Mouse (Mus musculus): ENCODE data around the gene Snx18. TPM values are rescaled to one million over a fixed set of nuclear protein-coding genes. Genes with fewer than 3 reads are reported as not detected.

Snx18 gene
- polyA plus RNA-seq, 1 experiment from 2014 or later: 24.0 TPM

DNA sequence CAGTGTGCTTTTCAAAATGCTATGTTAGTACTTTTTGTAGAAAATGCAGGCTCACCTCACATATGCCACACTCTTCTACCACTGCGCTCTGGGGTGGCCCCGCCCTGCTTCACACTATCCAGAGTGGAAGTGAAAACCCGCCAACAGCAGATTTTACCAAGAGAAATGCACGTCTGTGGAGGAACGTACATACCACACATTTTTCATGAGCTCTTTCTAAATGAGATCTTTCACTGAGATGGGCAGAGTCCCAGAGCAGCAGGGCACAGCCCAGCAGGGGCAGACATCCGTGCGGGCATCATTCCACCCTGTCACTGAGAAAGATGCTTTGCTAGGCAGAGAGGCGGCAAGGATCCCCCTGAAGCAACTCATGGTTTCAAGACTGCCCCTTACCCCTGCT, 22.4 kb downstream of the Snx18 start:
- ATAC-seq (replicated peaks; ENCODE audit: low FRiP score, low TSS enrichment, low read depth): no peak
- H3K36me3 ChIP-seq (ENCODE audit: control insufficient read depth, insufficient read depth, low read length): peaks cover 22% of the 10 kb centered on the region
- no peak for DNase-seq (ENCODE audit: low spot score)

DNA sequence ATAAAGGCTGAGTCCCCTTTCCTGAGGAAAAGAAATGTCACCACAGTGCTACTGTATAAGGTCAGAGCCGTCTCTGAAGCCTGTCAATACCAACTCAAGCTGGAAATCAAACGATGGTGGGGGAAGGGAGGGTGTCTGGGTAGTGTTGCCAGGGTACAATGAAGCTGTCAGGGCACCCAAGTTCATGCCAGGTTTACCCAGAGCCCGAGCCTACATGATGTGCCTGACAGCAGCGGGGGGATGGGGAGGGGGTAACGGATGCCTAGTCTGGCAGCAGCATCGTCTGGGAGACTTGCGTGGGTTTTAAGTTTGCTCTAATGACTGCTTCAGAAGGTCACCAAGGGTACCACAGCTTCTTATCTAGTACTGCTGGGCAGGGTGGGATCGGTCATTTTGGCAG, 23.1 kb downstream of the Snx18 start:
- no peak for ATAC-seq (replicated peaks; ENCODE audit: low FRiP score, low TSS enrichment, low read depth)
- no peak overlapping the region for H3K9ac ChIP-seq (ENCODE audit: low read length)
- H3K4me3 ChIP-seq (ENCODE audit: low read depth, low read length): no peak overlapping the region
- H3K9me3 ChIP-seq (ENCODE audit: control insufficient read depth, low read length): no peaks in the 10 kb centered on the region
- H3K36me3 ChIP-seq (ENCODE audit: control insufficient read depth, insufficient read depth, low read length): peaks cover 22% of the 10 kb centered on the region
- H3K27me3 ChIP-seq (replicated peaks; ENCODE audit: control insufficient read depth, insufficient read depth, low read length): no peaks in the 10 kb centered on the region
- DNase-seq (ENCODE audit: low spot score): no peak
- H3K4me2 ChIP-seq (ENCODE audit: low read length): no peak overlapping the region
- H3K4me1 ChIP-seq (replicated peaks; ENCODE audit: control insufficient read depth, insufficient read depth, low read length): peaks cover 31% of the 10 kb centered on the region
- H3K27ac ChIP-seq (ENCODE audit: low read depth): no peak overlapping the region
- WGBS: 68% methylated on average over 8 of the region's 8 CpGs

More for the DNA sequence above, 22.4 kb downstream of the Snx18 start:
- 55% methylated on average over 8 of the region's 8 CpGs for WGBS
- no peak overlapping the region for H3K27ac ChIP-seq (ENCODE audit: low read depth)
- no peaks in the 10 kb centered on the region for H3K27me3 ChIP-seq (replicated peaks; ENCODE audit: control insufficient read depth, insufficient read depth, low read length)
- H3K9me3 ChIP-seq (ENCODE audit: control insufficient read depth, low read length): no peaks in the 10 kb centered on the region
- peaks cover 31% of the 10 kb centered on the region for H3K4me1 ChIP-seq (replicated peaks; ENCODE audit: control insufficient read depth, insufficient read depth, low read length)
- H3K4me3 ChIP-seq (ENCODE audit: low read depth, low read length): no peak overlapping the region
- no peak overlapping the region for H3K4me2 ChIP-seq (ENCODE audit: low read length)
- no peak overlapping the region for H3K9ac ChIP-seq (ENCODE audit: low read length)

DNA sequence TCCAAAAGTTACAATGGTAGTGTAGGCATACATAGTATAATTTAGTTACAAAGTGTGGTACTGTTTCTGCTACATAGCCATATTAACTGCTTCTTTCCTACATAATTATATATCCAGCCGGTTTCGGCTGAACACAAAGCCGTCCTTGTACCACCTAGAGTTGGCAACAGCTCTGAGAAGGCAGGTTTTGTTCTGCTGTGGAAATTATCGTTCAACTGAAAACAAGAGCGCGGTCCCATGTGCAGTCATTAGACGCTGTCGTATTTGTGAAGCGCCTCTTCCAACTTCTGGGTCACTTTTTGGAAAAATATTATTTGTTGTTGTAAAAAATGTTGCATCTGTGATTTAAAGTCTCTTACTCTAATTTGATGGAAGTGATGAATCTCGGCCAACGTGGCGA, 24.0 kb downstream of the Snx18 start:
- H3K27ac ChIP-seq (ENCODE audit: low read depth): no peak overlapping the region
- no peak overlapping the region for H3K9ac ChIP-seq (ENCODE audit: low read length)
- 88% methylated on average over 12 of the region's 12 CpGs for WGBS
- H3K9me3 ChIP-seq (ENCODE audit: control insufficient read depth, low read length): no peaks in the 10 kb centered on the region
- ATAC-seq (replicated peaks; ENCODE audit: low FRiP score, low TSS enrichment, low read depth): no peak
- H3K4me3 ChIP-seq (ENCODE audit: low read depth, low read length): no peak overlapping the region
- no peaks in the 10 kb centered on the region for H3K27me3 ChIP-seq (replicated peaks; ENCODE audit: control insufficient read depth, insufficient read depth, low read length)
- DNase-seq (ENCODE audit: low spot score): no peak
- no peak overlapping the region for H3K4me2 ChIP-seq (ENCODE audit: low read length)
- H3K4me1 ChIP-seq (replicated peaks; ENCODE audit: control insufficient read depth, insufficient read depth, low read length): peaks cover 27% of the 10 kb centered on the region
- peaks cover 22% of the 10 kb centered on the region for H3K36me3 ChIP-seq (ENCODE audit: control insufficient read depth, insufficient read depth, low read length)

DNA sequence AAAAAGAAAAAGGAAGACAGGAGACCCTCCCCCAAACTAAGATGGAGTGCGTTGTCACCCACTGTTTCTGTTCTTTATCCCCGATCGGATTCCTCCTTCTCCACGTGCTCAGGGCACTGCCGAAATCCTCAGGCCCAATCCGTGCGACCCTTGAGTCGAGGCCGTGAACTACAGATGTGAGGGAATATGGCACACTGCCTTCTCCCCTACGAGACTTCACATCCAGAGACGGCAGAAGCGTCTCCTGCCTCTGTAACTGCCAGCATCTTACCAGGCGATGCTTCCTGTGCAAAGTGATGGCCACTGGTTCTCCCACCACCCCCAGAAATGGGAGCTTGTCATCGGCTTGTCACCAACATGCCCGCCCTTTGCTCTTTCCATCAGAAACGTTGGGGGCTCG, 24.7 kb downstream of the Snx18 start:
- WGBS: 85% methylated on average over 17 of the region's 17 CpGs
- H3K27me3 ChIP-seq (replicated peaks; ENCODE audit: control insufficient read depth, insufficient read depth, low read length): no peaks in the 10 kb centered on the region
- no peak for ATAC-seq (replicated peaks; ENCODE audit: low FRiP score, low TSS enrichment, low read depth)

DNA sequence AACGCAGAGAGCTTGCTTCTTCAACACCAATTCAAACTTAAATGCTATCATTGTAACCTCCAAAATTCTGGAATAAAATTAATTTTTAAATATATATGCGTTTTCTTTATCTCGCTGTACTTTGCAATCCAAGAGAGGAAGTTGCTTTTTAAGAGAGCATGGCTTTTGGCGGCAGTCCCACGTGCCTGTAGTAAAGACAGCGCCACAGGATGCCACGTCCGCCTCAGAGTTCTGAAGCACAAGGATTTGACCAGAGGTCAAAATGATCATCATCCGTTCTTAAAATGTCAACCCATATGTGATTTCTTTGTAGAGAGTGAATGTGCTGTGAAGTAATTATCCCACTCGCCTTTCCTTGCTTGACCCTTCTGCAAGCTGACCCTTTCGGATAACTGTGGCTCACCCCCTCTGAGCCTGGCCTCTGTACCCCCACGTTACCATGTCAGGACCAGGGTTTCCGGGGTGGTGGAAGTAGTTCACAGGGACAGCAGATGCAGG, 25.6 kb downstream of the Snx18 start:
- Histone ChIP-seq H3K9me3 (ENCODE audit: control insufficient read depth, low read length) (no peaks in the 10 kb centered on the region), H3K4me1 (replicated peaks; ENCODE audit: control insufficient read depth, insufficient read depth, low read length) (peaks cover 23% of the 10 kb centered on the region), H3K36me3 (ENCODE audit: control insufficient read depth, insufficient read depth, low read length) (peaks cover 22% of the 10 kb centered on the region), H3K27ac (ENCODE audit: low read depth) (no peak overlapping the region), H3K4me3 (ENCODE audit: low read depth, low read length) (no peak overlapping the region), H3K27me3 (replicated peaks; ENCODE audit: control insufficient read depth, insufficient read depth, low read length) (no peaks in the 10 kb centered on the region), H3K4me2 (ENCODE audit: low read length) (no peak overlapping the region), H3K9ac (ENCODE audit: low read length) (no peak overlapping the region)
- DNase-seq (ENCODE audit: low spot score) (no peak), ATAC-seq (replicated peaks; ENCODE audit: low FRiP score, low TSS enrichment, low read depth) (no peak)
- WGBS: 78% methylated on average over 13 of the region's 13 CpGs

More for the DNA sequence above, 24.7 kb downstream of the Snx18 start:
- Histone ChIP-seq H3K9me3 (ENCODE audit: control insufficient read depth, low read length) (no peaks in the 10 kb centered on the region), H3K9ac (ENCODE audit: low read length) (no peak overlapping the region), H3K4me2 (ENCODE audit: low read length) (no peak overlapping the region), H3K27ac (ENCODE audit: low read depth) (no peak overlapping the region), H3K4me1 (replicated peaks; ENCODE audit: control insufficient read depth, insufficient read depth, low read length) (peaks cover 27% of the 10 kb centered on the region), H3K4me3 (ENCODE audit: low read depth, low read length) (no peak overlapping the region), H3K36me3 (ENCODE audit: control insufficient read depth, insufficient read depth, low read length) (peaks cover 22% of the 10 kb centered on the region)
- DNase-seq (ENCODE audit: low spot score): no peak

DNA sequence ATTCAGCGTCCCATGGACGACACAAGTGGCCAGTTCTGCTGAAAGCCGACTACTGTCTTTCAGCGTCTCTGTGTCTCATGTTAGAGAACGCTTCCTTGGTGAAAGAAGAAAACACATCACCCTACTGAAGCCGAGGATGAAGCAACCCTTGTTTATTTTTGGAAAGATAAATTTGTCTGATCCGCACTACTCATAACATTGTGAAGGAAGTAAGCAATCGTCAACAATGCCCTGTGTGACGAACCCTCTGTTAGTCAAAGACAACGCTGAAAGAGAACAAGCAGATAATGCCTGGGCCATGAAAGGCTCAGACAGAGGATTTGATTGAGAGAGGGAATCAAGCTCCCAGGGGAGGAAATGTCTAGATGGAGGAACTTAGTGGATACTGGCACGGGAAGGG, 27.0 kb downstream of the Snx18 start:
- H3K4me1 ChIP-seq (replicated peaks; ENCODE audit: control insufficient read depth, insufficient read depth, low read length): peaks cover 10% of the 10 kb centered on the region
- no peak overlapping the region for H3K9ac ChIP-seq (ENCODE audit: low read length)
- no peaks in the 10 kb centered on the region for H3K27me3 ChIP-seq (replicated peaks; ENCODE audit: control insufficient read depth, insufficient read depth, low read length)
- no peak overlapping the region for H3K4me3 ChIP-seq (ENCODE audit: low read depth, low read length)
- H3K27ac ChIP-seq (ENCODE audit: low read depth): no peak overlapping the region
- 77% methylated on average over 11 of the region's 11 CpGs for WGBS
- ATAC-seq (replicated peaks; ENCODE audit: low FRiP score, low TSS enrichment, low read depth): no peak
- no peak for DNase-seq (ENCODE audit: low spot score)
- peaks cover 22% of the 10 kb centered on the region for H3K36me3 ChIP-seq (ENCODE audit: control insufficient read depth, insufficient read depth, low read length)
- H3K4me2 ChIP-seq (ENCODE audit: low read length): no peak overlapping the region
- H3K9me3 ChIP-seq (ENCODE audit: control insufficient read depth, low read length): no peaks in the 10 kb centered on the region

DNA sequence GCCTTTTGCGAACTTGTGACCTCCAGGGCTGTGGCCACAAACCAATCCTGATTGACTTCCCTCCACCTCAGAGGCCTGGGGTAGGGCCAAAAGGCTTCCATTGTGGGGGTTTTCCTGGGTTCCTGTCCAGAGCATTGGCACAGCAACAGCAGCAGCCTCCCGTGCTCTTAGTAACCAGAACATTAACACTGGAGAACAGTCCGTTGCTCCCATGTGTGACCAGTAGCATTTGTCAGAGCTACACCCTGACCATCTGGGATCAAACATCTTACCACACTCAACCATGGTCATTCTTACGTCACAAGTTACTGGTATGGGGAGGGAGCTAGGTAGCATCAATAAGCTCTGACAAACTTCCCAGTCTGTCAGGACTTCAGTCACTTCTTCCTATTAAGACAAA, 28.1 kb downstream of the Snx18 start:
- Histone ChIP-seq H3K27me3 (replicated peaks; ENCODE audit: control insufficient read depth, insufficient read depth, low read length) (no peaks in the 10 kb centered on the region), H3K9me3 (ENCODE audit: control insufficient read depth, low read length) (no peaks in the 10 kb centered on the region), H3K36me3 (ENCODE audit: control insufficient read depth, insufficient read depth, low read length) (peaks cover 22% of the 10 kb centered on the region), H3K4me3 (ENCODE audit: low read depth, low read length) (no peak overlapping the region), H3K9ac (ENCODE audit: low read length) (no peak overlapping the region), H3K4me2 (ENCODE audit: low read length) (no peak overlapping the region), H3K27ac (ENCODE audit: low read depth) (no peak overlapping the region), H3K4me1 (replicated peaks; ENCODE audit: control insufficient read depth, insufficient read depth, low read length) (0 out of 2 replicates have a peak, but pooled peaks cover under 1% of the 10 kb centered on the region)
- no peak for DNase-seq (ENCODE audit: low spot score)
- WGBS: 93% methylated on average over 4 of the region's 4 CpGs
- no peak for ATAC-seq (replicated peaks; ENCODE audit: low FRiP score, low TSS enrichment, low read depth)

DNA sequence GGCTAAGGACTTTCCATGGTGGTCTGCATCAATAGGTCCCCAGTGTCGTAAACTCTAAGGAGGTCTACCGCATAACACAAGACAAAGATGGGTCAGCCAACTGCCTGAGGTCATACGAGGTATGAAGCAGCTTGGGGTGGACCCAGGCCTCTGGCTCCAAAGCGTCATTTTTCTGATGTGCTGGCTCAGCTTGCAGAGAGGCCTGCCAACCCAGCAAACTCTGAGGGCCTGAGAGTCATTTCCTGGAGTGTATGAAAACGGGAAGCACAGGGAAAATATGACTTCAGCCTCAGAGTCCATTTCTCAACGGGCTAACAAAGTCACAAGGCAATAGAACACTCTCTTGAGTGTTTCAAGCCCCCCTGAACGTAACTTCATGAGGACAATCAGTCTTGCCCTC, 28.9 kb downstream of the Snx18 start:
- Histone ChIP-seq H3K4me1 (replicated peaks; ENCODE audit: control insufficient read depth, insufficient read depth, low read length) (no peaks in the 10 kb centered on the region), H3K4me2 (ENCODE audit: low read length) (no peak overlapping the region), H3K9me3 (ENCODE audit: control insufficient read depth, low read length) (no peaks in the 10 kb centered on the region), H3K9ac (ENCODE audit: low read length) (no peak overlapping the region), H3K27me3 (replicated peaks; ENCODE audit: control insufficient read depth, insufficient read depth, low read length) (no peaks in the 10 kb centered on the region), H3K4me3 (ENCODE audit: low read depth, low read length) (no peak overlapping the region), H3K27ac (ENCODE audit: low read depth) (no peak overlapping the region), H3K36me3 (ENCODE audit: control insufficient read depth, insufficient read depth, low read length) (peaks cover 20% of the 10 kb centered on the region)
- DNase-seq (ENCODE audit: low spot score) (no peak), ATAC-seq (replicated peaks; ENCODE audit: low FRiP score, low TSS enrichment, low read depth) (0 out of 2 replicates have a peak, but pooled peaks have one; percentile 37)
- WGBS: 64% methylated on average over 7 of the region's 7 CpGs

DNA sequence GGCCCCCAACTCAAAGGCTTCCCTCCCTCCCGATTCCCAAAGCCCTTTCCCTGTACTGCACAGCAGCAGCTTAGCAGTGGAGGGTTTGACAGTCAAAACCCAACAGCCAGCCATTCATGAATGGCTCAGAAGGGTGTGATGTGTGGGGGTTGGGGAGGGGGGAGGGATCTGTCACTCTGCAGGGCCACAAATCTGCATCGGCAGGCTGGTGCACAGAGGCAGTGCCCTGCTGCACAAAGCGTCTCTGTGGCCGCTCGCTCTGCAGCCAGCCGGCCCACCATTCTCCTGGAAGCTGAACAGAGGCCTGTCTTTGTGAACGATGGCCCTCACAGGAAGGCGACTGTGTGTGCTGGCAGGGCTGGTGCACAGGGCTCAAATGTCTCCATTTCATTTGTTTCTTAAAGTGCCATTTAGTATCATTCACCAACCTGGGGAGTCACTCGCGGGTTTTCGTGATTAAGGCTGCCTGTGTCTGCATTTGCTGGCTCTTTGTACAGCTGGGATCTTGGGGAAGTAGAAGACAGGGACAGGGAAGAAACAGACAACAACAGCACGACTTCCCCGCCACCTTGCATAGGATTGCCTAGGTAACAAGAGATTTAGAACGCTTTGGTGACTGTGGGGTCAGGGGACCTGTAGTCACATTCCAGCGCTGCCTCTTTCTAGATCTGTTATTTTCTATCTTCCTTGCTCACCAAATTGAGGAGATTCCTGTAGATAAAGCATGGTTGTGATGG, 31.0 kb downstream of the Snx18 start:
- H3K27ac ChIP-seq (ENCODE audit: low read depth): no peak overlapping the region
- DNase-seq (ENCODE audit: low spot score) (no peak), ATAC-seq (replicated peaks; ENCODE audit: low FRiP score, low TSS enrichment, low read depth) (peak; percentile 42; the same call in 1 of the 2 replicates)
- H3K9ac ChIP-seq (ENCODE audit: low read length): no peak overlapping the region
- H3K4me2 ChIP-seq (ENCODE audit: low read length): no peak overlapping the region
- no peaks in the 10 kb centered on the region for H3K4me1 ChIP-seq (replicated peaks; ENCODE audit: control insufficient read depth, insufficient read depth, low read length)
- H3K27me3 ChIP-seq (replicated peaks; ENCODE audit: control insufficient read depth, insufficient read depth, low read length): no peaks in the 10 kb centered on the region
- 0 out of 2 replicates have a peak, but pooled peaks cover 2% of the 10 kb centered on the region for H3K36me3 ChIP-seq (ENCODE audit: control insufficient read depth, insufficient read depth, low read length)
- H3K9me3 ChIP-seq (ENCODE audit: control insufficient read depth, low read length): no peaks in the 10 kb centered on the region
- 35% methylated on average over 15 of the region's 15 CpGs for WGBS
- H3K4me3 ChIP-seq (ENCODE audit: low read depth, low read length): no peak overlapping the region
